Mouse (Mus musculus): ENCODE results near the gene Ate1.
"Not testable (repeated sequence)": the region's sequence is repeated elsewhere in the genome, so short reads cannot be mapped to it uniquely, and the experiment has no call there.

The Ate1 gene

DNA sequence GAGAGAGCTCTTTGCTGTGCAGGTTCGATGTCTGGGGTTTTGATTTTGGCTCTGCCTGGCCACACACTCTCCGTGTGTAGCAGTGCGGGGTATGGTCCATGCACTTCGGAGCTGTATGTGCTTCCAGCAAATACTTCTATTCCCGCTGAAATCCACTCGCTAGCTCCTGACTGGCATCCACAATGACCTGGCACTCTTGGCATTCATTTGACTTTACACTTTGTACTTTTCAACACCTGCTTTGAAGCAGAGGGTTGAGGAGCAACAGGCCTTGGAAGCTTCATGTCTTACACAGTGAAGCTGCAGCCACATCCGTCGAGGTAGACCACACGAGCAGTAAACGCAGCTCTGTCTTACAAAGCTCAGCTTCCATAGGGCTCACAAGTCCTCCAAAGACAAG, 112.5 kb downstream of the Ate1 start:
- DNase-seq (ENCODE audit: low read depth, low spot score): no peak

- no peak for DNase-seq (ENCODE audit: low read depth, low spot score)
These were observed 116.8 kb downstream of the Ate1 start for GRCm38 (mm10) chr7:130403346-130403745.

DNA sequence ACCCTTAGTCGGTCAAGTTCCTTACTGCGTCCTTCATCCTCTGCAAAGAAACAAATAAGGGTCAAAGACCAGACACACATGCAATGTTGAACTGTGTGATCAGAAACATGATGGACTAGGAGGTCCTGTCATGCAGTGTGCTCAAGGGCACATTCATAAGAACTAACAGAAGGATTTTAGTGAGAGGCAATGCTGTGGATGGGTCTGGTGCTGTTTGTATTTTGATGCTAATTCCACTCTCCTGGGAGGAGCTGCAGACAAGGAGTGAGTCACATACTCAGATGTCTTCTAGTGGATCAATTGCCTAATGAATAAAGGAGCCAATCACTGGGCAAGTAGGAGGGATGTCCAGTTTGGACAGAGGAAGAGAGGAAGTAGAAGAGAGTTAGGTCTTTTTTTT, 125.5 kb downstream of the Ate1 start:
- no peak for DNase-seq (ENCODE audit: low read depth, low spot score)

DNA sequence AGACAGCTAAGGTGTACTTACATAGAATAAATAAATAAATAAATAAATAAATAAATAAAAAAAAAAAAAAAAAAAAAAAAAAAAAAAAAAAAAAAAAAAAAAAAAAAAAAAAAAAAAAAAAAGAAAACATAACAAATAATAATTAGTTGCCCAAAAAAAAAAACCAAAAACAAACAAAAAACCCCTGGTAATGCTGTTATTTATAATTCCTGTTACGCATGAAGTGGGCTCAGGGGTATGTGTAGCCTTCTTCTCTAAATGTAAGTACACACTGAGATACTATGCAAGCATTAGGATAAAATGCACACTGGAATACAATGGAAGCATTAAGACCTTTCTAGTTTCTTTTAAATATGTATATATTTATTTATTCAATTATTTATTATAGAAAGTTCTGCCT, 130.1 kb downstream of the Ate1 start:
- DNase-seq (ENCODE audit: low read depth, low spot score): not testable (repeated sequence)

DNA sequence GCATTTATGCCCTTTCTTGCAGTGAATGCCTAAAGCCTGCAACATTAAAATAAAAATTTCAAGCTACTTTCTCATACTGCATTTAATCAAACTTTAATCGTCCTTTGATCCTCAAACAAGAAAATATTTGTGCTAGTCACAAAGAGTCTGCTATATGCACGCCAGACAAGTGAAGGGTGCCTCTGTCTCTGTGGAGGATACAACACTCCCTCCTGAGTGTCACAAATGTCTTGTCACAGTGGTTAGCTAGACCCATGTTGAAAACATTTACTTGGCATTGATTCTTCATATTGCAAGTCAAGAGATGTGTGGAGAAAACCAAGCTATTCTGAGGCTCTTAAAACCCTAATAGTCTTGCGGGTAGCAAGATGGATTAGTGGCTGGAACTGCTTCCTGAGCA, 133.9 kb downstream of the Ate1 start:
- DNase-seq (ENCODE audit: low read depth, low spot score): no peak

DNA sequence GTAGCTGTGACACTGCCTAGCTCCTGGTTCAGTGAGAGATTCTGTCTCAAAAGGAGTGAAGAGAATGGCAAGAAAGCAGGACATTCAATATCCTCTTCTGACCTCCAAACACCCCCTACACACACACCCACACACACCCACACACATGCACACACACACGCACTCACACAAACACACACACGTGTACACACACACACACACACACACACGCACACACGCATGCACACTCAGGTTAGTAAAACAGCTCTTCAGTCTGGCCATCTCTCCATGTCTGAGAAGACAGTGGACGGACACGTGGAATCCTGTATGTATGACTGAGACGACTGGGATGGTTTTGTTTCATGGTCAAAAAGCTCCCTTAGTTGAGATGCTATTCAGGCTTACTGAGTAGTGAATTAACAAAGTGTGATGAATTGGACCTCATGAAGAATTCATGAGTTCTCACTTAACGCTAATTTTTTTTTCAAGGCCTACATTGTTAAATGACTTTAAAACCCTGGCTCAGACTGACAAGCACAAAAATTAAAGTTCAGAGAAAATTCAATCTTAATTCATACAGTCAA, 134.4 kb downstream of the Ate1 start:
- no peak for DNase-seq (ENCODE audit: low read depth, low spot score)

DNA sequence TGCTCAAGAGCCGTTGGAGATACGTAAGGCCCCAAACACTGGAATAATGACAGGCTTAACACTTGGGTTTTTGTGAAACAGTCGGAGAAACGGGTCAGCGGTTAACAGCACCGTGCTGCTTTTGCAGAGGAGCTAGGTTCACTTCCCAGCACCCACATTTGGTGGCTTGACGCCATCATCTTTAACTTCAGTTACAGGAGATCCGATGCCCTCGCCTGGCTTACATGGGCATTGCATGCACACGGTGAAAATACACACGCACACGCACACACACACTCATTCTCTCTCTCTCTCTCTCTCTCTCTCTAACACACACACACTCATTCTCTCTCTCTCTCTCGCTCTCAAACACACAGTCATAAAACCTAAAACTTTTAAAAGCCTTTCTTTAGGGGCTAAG, 138.0 kb downstream of the Ate1 start:
- no peak for DNase-seq (ENCODE audit: low read depth, low spot score)

DNA sequence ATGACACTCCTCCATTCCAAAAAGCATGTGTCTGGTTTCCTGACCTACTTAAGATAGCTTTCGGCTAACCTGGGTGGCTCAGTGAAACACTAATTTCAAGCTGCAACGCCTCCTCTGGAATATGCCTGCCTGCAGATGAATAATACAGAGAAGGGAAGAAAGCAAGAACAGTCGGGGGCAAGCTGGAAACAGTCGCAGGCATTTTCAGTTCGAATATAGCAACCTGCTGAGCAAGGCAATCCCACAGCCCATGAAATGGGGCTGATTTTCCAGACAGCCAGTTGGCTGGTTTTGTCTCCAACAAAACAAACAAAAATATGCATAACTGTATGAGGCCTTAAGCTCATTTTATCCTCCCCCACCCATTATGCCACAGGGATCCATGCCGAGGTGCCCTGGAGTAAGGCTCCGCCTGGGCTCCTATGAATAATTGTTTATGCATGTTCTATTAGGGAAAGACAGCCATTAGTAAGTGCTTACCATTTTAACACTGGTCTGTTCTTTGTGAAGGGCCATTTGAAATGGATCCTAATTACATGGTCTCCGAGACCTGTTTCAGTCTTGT, 138.7 kb downstream of the Ate1 start:
- no peak for DNase-seq (ENCODE audit: low read depth, low spot score)

- no peak for DNase-seq (ENCODE audit: low read depth, low spot score)
These were observed 139.3 kb downstream of the Ate1 start for GRCm38 (mm10) chr7:130380769-130381355.

- DNase-seq (ENCODE audit: low read depth, low spot score): no peak
These were observed 139.8 kb downstream of the Ate1 start for GRCm38 (mm10) chr7:130380367-130380766.

- DNase-seq (ENCODE audit: low read depth, low spot score): peak; percentile 61
These were observed 140.3 kb downstream of the Ate1 start for GRCm38 (mm10) chr7:130379886-130380285.

- DNase-seq (ENCODE audit: low read depth, low spot score): no peak
These were observed 141.9 kb downstream of the Ate1 start for GRCm38 (mm10) chr7:130378308-130378707.

DNA sequence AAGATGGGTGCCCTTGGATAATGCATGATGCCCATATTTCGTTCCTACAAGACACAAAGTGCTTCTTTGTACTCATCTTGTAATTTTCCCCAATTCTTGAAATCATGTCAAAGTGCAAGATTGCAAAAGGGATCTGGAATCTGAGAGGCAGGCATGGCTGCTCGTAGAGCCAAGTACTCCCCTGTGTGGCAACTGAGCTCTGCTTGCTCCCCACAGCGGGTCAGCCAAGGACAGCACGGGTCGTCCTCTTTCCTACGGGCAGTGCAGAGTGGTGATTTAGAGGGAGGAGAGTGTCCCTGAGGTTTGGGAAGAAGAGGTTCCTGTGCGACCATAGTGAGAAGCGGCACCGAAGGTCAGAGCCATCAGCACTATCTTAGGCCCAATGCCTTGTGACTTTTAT, 145.9 kb downstream of the Ate1 start:
- no peak for DNase-seq (ENCODE audit: low read depth, low spot score)

DNA sequence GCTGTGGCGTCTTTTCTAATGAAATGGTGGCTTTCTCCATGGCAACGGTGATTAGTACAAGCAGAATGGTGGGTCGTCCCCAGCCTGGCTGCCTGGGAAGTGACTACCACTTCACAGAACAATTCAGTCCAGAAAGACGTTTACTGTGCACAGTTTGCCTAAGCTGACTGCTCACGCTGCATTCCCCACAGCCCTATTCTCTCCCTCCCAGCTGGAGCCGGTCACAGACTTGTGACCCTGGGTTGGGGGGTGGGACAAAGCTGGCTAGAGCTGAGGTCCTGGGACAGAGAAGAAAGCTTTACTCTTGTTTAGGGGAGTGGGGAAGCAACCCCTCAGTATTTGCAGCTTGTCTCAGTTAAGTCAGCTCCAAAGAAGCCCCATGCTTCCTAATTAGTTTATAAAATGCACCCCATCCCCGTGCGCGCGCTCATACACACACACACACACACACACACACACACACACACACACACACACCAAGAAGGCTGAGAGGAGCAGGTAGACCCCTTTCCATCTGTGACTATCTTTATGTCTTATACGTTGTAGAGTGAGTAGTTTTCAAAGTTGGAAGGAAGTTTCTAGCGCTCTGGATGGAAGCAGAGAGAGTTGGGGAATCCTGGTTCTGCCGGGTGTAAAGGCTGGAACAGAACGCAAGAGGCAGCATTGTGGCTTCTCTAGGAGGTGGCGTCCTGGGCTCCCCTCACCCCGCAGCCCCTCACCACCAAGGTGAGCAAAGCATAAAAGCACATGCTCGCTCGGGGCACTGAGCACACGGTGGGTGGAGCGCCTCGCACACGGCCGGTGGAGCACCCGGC, 151.1 kb downstream of the Ate1 start:
- DNase-seq (ENCODE audit: low read depth, low spot score): no peak

- no peak for DNase-seq (ENCODE audit: low read depth, low spot score)
These were observed 151.9 kb downstream of the Ate1 start for GRCm38 (mm10) chr7:130368036-130368826.

- no peak for DNase-seq (ENCODE audit: low read depth, low spot score)
These were observed 152.7 kb downstream of the Ate1 start for GRCm38 (mm10) chr7:130367222-130368035.

DNA sequence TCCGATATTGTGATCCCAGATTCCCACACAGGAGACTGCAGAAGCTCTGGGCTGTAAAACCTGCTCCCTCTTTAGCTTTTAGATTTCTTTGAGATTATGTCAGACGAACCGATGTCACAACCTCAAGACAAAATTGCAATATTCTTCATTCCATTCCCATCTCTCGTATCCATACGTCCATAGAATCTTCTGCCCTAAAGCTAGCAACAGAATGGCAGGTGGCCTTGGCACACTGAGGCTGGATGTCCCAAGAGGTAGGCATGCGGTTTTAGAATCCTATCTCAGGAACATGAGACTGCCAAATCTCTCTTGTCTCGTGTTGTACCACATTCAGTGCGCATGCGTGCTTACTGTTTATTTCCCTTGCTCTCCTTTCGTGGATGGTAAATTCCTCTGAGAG, 154.5 kb downstream of the Ate1 start:
- DNase-seq (ENCODE audit: low read depth, low spot score): no peak
